Mouse (Mus musculus) myocyte (in vitro differentiated cells): Measurements from ENCODE around the gene Itga4. TPM values are rescaled to one million over a fixed set of nuclear protein-coding genes. Genes with fewer than 3 reads are reported as not detected.

Experiments used
- H3K27me3 ChIP-seq: one replicate; pipeline ENCODE4 v1.6.1; 2011; ENCODE audit not compliant: control insufficient read depth, insufficient read depth, insufficient read length
- H3K36me3 ChIP-seq: one replicate; pipeline ENCODE4 v1.6.1; 2011; ENCODE audit not compliant: control insufficient read depth, insufficient read depth
- H3K4me2 ChIP-seq: one replicate; pipeline ENCODE4 v1.6.1; 2011; ENCODE audit warnings: low read depth, control low read depth
- H3K4me3 ChIP-seq: one replicate; pipeline ENCODE4 v1.5.1; 2011; ENCODE audit warnings: mild to moderate bottlenecking, control low read depth, moderate library complexity
- H3K79me2 ChIP-seq: one replicate; pipeline ENCODE4 v1.6.1; 2011; ENCODE audit not compliant: control insufficient read depth, insufficient read depth
- H3ac ChIP-seq: one replicate; pipeline ENCODE4 v1.6.1; 2011; ENCODE audit not compliant: control insufficient read depth, insufficient read length
- CEBPB ChIP-seq: IDR thresholded peaks from 2 replicates; pipeline ENCODE4 v1.6.1; 2011; ENCODE audit warnings: mild to moderate bottlenecking, moderate library complexity; ENCODE audit not compliant: poor library complexity, insufficient read depth, severe bottlenecking
- E2F4 ChIP-seq: IDR thresholded peaks from one replicate; pipeline ENCODE4 v1.6.1; 2011; ENCODE audit warnings: mild to moderate bottlenecking, control low read depth, moderate library complexity; ENCODE audit not compliant: insufficient read depth
- MAX ChIP-seq: IDR thresholded peaks from one replicate; pipeline ENCODE4 v1.6.1; 2011; ENCODE audit warnings: low read depth, mild to moderate bottlenecking, control low read depth
- MYOD1 ChIP-seq, 3 experiments: IDR thresholded peaks; one replicate each; pipeline ENCODE4 v1.6.1; 2011; ENCODE audit warnings: control low read depth in 2 of 3, low read depth in 2 of 3, mild to moderate bottlenecking in 2 of 3, moderate library complexity in 1 of 3; ENCODE audit not compliant: insufficient read length in 2 of 3, control insufficient read depth in 1 of 3
- MYOG ChIP-seq, 3 experiments: IDR thresholded peaks; one replicate each; pipeline ENCODE4 v1.6.1; 2011; ENCODE audit warnings: control low read depth in 2 of 3, low read depth in 2 of 3, mild to moderate bottlenecking in 2 of 3; ENCODE audit not compliant: insufficient read length in 2 of 3, control insufficient read depth in 1 of 3, insufficient read depth in 1 of 3
- POLR2A ChIP-seq: IDR thresholded peaks from one replicate; pipeline ENCODE4 v1.6.1; 2011; ENCODE audit warnings: low read depth, mild to moderate bottlenecking, control low read depth, moderate library complexity; ENCODE audit not compliant: insufficient read length
- POLR2AphosphoS2 ChIP-seq: IDR thresholded peaks from one replicate; pipeline ENCODE4 v1.6.1; 2011; ENCODE audit warnings: low read depth, control low read depth; ENCODE audit not compliant: insufficient read length
- REST ChIP-seq: IDR thresholded peaks from one replicate; pipeline ENCODE4 v1.6.1; 2011; ENCODE audit warnings: mild to moderate bottlenecking, control low read depth, moderate library complexity; ENCODE audit not compliant: insufficient read depth, insufficient read length
- SRF ChIP-seq: IDR thresholded peaks from one replicate; pipeline ENCODE4 v1.6.1; 2011; ENCODE audit warnings: low read depth; ENCODE audit not compliant: control insufficient read depth, insufficient read length
- TCF12 ChIP-seq: IDR thresholded peaks from one replicate; pipeline ENCODE4 v1.6.1; 2011; ENCODE audit warnings: mild to moderate bottlenecking, control low read depth; ENCODE audit not compliant: poor library complexity, insufficient read depth, severe bottlenecking
- TCF3 ChIP-seq: IDR thresholded peaks from one replicate; pipeline ENCODE4 v1.6.1; 2011; ENCODE audit warnings: low read depth, control low read depth; ENCODE audit not compliant: insufficient read length
- USF1 ChIP-seq: IDR thresholded peaks from one replicate; pipeline ENCODE4 v1.6.1; 2011; ENCODE audit warnings: low read depth, mild to moderate bottlenecking, control low read depth, moderate library complexity
- polyA plus RNA-seq: library from polyadenylated mRNA; unstranded; fragments of >200 nt; fragmentation: generic; extraction: Trizol; gene quantifications from one replicate; pipeline ENCODE4 v1.2.1, GENCODE M21; 2012; ENCODE audit warnings: missing spikeins

Itga4 gene
- polyA plus RNA-seq, 1 experiment = 2.5 TPM

DNA sequence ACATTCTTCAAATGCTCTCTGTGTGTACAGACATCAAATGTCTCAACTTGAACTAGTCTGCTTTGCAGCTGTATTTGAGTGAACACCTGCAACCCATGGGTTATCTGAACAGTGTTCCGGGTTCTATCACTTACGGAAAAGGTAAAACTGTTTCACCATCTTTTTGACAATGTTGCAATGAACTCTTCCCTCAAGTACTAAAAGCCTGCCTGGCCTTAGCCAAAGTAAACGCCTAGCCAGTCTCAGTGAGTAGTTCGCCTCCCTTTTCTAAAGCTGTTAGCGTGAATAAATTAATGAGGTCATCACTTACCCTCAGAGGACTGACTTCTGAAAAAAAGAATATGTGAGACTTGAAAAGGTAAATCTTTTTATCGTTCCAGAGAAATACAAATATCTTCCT, 18.0 kb upstream of the Itga4 start:
- Histone ChIP-seq H3K27me3 (no peaks in the 10 kb centered on the region), H3K79me2 (no peaks in the 10 kb centered on the region), H3K4me2 (no peak overlapping the region), H3ac (no peak overlapping the region), H3K36me3 (no peaks in the 10 kb centered on the region), H3K4me3 (no peak overlapping the region)
- no peak for TF ChIP-seq CEBPB
- TF ChIP-seq TCF12 = no peak
- no peak for TF ChIP-seq USF1
- TF ChIP-seq MYOD1 (IDR thresholded peaks at IDR 0.05; ENCODE audit: control insufficient read depth in 1 of 3, insufficient read length in 2 of 3, low read depth in 2 of 3) = no peak
- no peak for TF ChIP-seq SRF

DNA sequence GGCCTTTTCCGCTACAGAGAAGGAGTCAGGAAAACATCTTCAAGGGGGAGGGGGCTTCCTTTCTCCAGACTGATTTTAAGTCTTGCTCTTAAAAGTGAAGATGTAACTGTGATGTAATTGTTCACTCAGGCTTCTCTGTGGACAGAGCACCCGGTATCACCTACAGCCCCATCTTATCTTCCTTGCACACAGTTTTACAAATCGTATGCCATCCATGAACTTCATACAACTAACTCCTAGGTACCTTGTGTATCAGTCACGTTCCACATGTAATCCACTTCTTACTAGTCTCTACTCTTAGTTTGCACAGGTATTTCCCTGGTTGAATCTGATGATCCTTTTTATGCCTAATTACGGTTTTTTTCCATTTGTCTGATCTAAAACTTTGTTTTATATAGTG, 10.9 kb upstream of the Itga4 start:
- H3ac ChIP-seq = no peak overlapping the region
- no peak for TF ChIP-seq MYOG (IDR thresholded peaks at IDR 0.05; ENCODE audit: control insufficient read depth in 1 of 3, insufficient read depth in 1 of 3, insufficient read length in 2 of 3, low read depth in 2 of 3)
- TF ChIP-seq POLR2AphosphoS2 = no peak
- TF ChIP-seq USF1 = no peak
- no peak for TF ChIP-seq REST
- no peak for TF ChIP-seq SRF
- TF ChIP-seq POLR2A = no peak
- no peak for TF ChIP-seq TCF12
- no peak for TF ChIP-seq CEBPB
- no peak for TF ChIP-seq MYOD1 (IDR thresholded peaks at IDR 0.05; ENCODE audit: control insufficient read depth in 1 of 3, insufficient read length in 2 of 3, low read depth in 2 of 3)
- TF ChIP-seq MAX = no peak
- no peak for TF ChIP-seq TCF3

DNA sequence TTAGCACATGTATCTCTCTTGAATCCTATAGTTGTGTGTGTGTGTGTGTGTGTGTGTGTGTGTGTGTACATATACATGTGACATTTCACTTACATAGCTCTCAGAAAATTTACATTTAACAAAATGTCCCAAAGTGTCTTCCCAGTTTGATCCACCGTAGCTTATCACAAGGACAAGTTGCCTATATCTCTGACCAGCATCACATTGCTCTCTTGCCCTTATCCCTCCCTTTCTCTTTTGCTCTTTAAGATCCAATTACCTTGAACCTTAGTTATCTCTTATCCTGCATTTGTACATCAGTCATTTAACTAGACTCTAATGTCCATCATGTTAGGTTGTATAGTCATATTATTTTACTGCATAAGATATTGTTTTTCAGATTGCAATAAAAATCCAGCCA, 10.5 kb upstream of the Itga4 start:
- no peak for TF ChIP-seq CEBPB
- no peak for TF ChIP-seq SRF
- TF ChIP-seq USF1 = no peak
- TF ChIP-seq TCF3 = no peak
- TF ChIP-seq TCF12 = no peak
- TF ChIP-seq POLR2A = no peak
- no peak for TF ChIP-seq MYOG (IDR thresholded peaks at IDR 0.05; ENCODE audit: control insufficient read depth in 1 of 3, insufficient read depth in 1 of 3, insufficient read length in 2 of 3, low read depth in 2 of 3)
- TF ChIP-seq REST = no peak
- TF ChIP-seq MYOD1 (IDR thresholded peaks at IDR 0.05; ENCODE audit: control insufficient read depth in 1 of 3, insufficient read length in 2 of 3, low read depth in 2 of 3) = no peak
- TF ChIP-seq POLR2AphosphoS2 = no peak
- no peak for TF ChIP-seq MAX
- TF ChIP-seq E2F4 = no peak

More for the DNA sequence above, 10.9 kb upstream of the Itga4 start:
- Histone ChIP-seq H3K4me3 (no peak overlapping the region), H3K27me3 (no peaks in the 10 kb centered on the region), H3K4me2 (no peak overlapping the region), H3K36me3 (no peaks in the 10 kb centered on the region), H3K79me2 (no peaks in the 10 kb centered on the region)

DNA sequence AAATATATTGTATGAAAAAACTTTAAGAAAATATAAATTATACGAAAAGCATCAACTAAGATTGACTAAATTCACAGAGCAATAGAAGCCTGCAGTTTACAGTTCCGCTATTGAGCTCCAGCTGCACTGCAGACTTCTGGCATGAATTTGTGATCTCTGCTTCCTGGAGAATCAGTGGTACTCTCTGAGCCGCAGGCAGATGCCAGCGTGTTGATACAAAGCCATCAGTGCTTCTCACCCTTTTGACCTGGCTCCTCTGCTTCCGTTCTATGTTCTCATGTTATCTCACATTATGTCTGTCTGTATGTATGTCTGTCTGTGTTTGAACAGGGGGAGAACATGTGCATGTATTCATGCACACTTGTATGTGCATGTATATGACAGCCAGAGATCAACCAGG, 6.9 kb upstream of the Itga4 start:
- no peak for TF ChIP-seq TCF12
- TF ChIP-seq USF1 = no peak
- TF ChIP-seq POLR2A = no peak
- no peak for TF ChIP-seq MYOD1 (IDR thresholded peaks at IDR 0.05; ENCODE audit: control insufficient read depth in 1 of 3, insufficient read length in 2 of 3, low read depth in 2 of 3)
- no peak for TF ChIP-seq CEBPB
- no peak for TF ChIP-seq MAX
- no peak for TF ChIP-seq POLR2AphosphoS2
- TF ChIP-seq E2F4 = no peak
- TF ChIP-seq MYOG (IDR thresholded peaks at IDR 0.05; ENCODE audit: control insufficient read depth in 1 of 3, insufficient read depth in 1 of 3, insufficient read length in 2 of 3, low read depth in 2 of 3) = no peak
- no peak for TF ChIP-seq SRF
- Histone ChIP-seq H3K4me2 (no peak overlapping the region), H3ac (no peak overlapping the region), H3K79me2 (no peaks in the 10 kb centered on the region), H3K4me3 (no peak overlapping the region), H3K27me3 (no peaks in the 10 kb centered on the region), H3K36me3 (no peaks in the 10 kb centered on the region)

More for the DNA sequence above, 10.5 kb upstream of the Itga4 start:
- no peak overlapping the region for H3K4me3 ChIP-seq
- H3K27me3 ChIP-seq = no peaks in the 10 kb centered on the region
- no peak overlapping the region for H3K4me2 ChIP-seq
- H3K79me2 ChIP-seq = no peaks in the 10 kb centered on the region
- H3ac ChIP-seq = no peak overlapping the region
- no peaks in the 10 kb centered on the region for H3K36me3 ChIP-seq

DNA sequence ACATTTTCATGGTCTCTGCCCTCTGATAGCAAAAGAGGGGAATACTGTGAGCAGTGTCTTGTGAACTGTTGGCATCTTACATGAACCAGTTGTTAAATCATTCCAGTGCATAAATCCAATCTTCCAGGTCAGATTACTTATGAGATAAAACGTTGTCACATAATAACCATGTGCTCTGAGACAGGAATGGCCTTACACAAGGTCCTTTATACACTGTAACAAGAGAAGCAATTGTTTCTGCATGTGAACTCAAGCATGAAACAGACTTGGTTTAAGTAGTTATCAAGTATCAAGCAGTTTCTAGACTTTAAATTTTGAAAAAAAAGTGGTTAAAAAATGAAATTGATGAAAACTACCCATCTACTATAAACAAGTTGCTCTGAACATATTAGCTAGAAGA, 4.7 kb upstream of the Itga4 start:
- Histone ChIP-seq H3K4me3 (no peak overlapping the region), H3ac (no peak overlapping the region), H3K27me3 (no peaks in the 10 kb centered on the region), H3K4me2 (no peak overlapping the region), H3K36me3 (no peaks in the 10 kb centered on the region), H3K79me2 (no peaks in the 10 kb centered on the region)
- TF ChIP-seq USF1 (no peak), MYOG (IDR thresholded peaks at IDR 0.05; ENCODE audit: control insufficient read depth in 1 of 3, insufficient read depth in 1 of 3, insufficient read length in 2 of 3, low read depth in 2 of 3) (no peak), REST (no peak), E2F4 (no peak), MYOD1 (IDR thresholded peaks at IDR 0.05; ENCODE audit: control insufficient read depth in 1 of 3, insufficient read length in 2 of 3, low read depth in 2 of 3) (no peak), CEBPB (no peak), POLR2A (no peak), TCF12 (no peak), MAX (no peak)
